Mouse (Mus musculus): ENCODE results near the gene Gm45837.

DNA sequence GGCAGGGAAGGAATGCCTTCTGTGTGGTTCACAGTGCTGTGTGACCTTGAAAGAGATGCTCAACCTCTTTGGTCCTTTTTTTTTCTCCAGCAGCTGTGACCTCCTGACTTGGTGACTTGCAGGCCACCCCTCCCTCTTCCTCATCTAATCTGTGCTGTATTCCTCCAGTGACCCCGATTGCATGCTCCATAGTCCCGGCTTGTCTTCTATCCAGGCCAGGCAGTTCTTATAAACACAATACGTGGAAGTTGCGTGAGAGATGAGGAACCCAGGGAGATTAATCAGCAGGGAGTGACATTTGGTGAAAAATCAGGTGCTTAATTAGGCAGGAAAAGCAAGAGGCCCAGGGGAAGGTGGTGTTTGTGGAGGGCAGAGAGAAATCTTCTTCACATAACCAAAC, 80.3 kb downstream of the Gm45837 start:
- TF ChIP-seq POLR2A (IDR thresholded peaks at IDR 0.05; ENCODE audit: low read depth, low read length) (no peak), CTCF (conservative IDR thresholded peaks at IDR 0.05; ENCODE audit: insufficient read depth, insufficient read length, low read depth, low read length) (no peak)

All from kidney, adult 2 months (tissue).